Mouse (Mus musculus) megakaryocyte, embryonic 14.5 days (primary cell): Measurements from ENCODE around the gene Phactr1. TPM values are rescaled to one million over a fixed set of nuclear protein-coding genes. Genes with fewer than 3 reads are reported as not detected.

Experiments
- H3K27me3 ChIP-seq: replicated peaks from 2 replicates; pipeline ENCODE3; 2012; ENCODE audit warnings: inconsistent platforms
- H3K36me3 ChIP-seq: replicated peaks from 2 replicates; pipeline ENCODE3; 2012; ENCODE audit warnings: low read length, inconsistent platforms, mixed read lengths
- H3K4me1 ChIP-seq: 2 replicates; pipeline ENCODE4 v1.6.1; 2012; ENCODE audit warnings: inconsistent platforms
- H3K4me3 ChIP-seq: replicated peaks from 2 replicates; pipeline ENCODE3; 2012; ENCODE audit warnings: moderate library complexity, mild to moderate bottlenecking, inconsistent platforms
- H3K9me3 ChIP-seq: 2 replicates; pipeline ENCODE4 v1.6.1; 2012; ENCODE audit warnings: inconsistent platforms
- FLI1 ChIP-seq: IDR thresholded peaks from 2 replicates; pipeline ENCODE4 v1.6.1; 2012; ENCODE audit warnings: low read length, inconsistent platforms, mixed read lengths
- GATA1 ChIP-seq: IDR thresholded peaks from 3 replicates; pipeline ENCODE4 v1.6.1; 2012; ENCODE audit warnings: mixed read lengths, low read length, inconsistent platforms, borderline replicate concordance
- polyA plus RNA-seq: library from polyadenylated mRNA; stranded (reverse); fragments of >175 nt; gene quantifications from 2 replicates; pipeline ENCODE4 v1.2.3, GENCODE M21; 2012; ENCODE audit warnings: low replicate concordance; ENCODE audit not compliant: insufficient read depth

Gene Phactr1
- polyA plus RNA-seq, 1 experiment: 0.01 TPM

DNA sequence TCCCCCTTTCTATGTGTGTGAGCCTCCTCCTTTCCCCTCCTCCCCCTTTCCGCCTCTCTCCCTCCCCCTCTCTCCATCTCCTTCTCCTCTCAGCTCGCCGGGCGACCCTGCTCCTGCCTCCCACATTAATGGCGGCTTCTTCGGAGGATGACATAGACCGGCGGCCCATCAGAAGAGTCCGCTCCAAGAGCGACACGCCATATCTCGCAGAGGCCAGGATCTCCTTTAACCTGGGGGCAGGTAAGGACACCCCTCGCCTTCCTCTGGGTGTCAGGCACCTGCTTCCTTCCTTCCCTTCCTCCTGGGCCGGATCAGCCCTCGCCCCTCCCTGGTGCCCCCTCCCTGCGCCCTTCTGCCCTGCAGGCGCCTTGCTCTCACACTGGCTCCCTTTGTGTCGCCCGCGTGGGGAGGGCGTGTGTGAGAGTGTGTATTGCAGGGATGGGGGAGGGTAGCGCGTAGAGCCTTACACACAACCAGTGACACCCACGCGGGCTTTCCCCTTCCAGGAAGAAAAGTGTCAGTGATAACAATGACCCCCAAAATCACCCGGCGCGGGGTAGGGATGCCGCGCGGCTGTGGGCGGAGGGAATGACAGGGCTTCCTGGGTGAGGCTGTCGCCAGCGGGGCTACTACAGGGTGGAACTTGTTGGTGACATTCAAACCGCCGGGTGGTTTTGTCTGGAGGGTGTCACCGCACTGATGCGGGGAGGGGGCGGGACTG, 29.3 kb downstream of the Phactr1 start:
- Histone ChIP-seq H3K4me1 (peaks cover 4% of the 10 kb centered on the region; the same call in 1 of the 2 replicates), H3K9me3 (peaks cover 14% of the 10 kb centered on the region; the same call in 1 of the 2 replicates), H3K36me3 (no peaks in the 10 kb centered on the region), H3K27me3 (peaks cover 22% of the 10 kb centered on the region), H3K4me3 (peak overlapping the region; percentile 33)
- TF ChIP-seq GATA1 (no peak), FLI1 (no peak)

DNA sequence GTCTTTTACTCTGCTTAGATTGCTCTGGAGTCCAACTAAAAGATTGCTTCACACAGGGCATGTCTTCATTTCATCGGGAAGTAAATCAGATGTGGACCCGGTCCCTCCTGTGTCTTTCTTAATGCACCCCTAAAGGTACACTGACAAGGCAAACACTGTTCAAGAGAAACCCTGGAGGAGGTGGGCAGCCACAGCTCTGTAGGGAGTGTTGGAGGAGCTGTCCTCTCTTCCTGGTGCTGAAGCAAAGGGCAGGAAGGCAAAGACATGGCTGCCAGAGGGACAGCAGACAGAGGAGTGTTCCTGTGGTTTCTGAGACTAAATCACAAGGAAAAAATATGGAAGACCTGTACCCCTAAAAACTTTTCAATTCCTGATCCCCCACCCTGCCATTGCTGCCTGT, 31.1 kb downstream of the Phactr1 start:
- H3K4me1 ChIP-seq: peaks cover 4% of the 10 kb centered on the region; the same call in 1 of the 2 replicates
- peaks cover 10% of the 10 kb centered on the region; the same call in 1 of the 2 replicates for H3K9me3 ChIP-seq
- no peak for TF ChIP-seq FLI1
- TF ChIP-seq GATA1: no peak
- no peaks in the 10 kb centered on the region for H3K36me3 ChIP-seq
- no peak overlapping the region for H3K4me3 ChIP-seq
- peaks cover 22% of the 10 kb centered on the region for H3K27me3 ChIP-seq

DNA sequence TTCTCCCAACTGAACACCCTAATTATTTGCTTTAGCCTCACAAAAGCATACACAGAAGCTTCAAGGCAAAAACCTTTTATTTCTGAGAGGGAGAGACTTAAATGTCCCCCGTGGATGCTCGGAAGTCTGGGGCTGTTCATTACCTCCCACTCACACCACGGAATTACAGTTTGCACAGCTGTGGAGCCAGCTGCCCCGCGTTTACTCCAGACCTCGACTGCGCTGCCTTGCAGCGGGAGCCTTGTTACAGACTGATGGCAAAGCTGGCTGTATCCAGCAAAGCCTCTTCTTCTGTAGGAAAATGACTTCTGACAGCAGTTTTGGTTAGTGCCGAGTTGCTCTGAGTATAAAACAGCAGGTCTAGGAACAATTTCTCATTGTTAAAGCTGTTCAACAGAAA, 39.0 kb downstream of the Phactr1 start:
- TF ChIP-seq FLI1 (no peak), GATA1 (no peak)
- H3K9me3 ChIP-seq: no peaks in the 10 kb centered on the region

DNA sequence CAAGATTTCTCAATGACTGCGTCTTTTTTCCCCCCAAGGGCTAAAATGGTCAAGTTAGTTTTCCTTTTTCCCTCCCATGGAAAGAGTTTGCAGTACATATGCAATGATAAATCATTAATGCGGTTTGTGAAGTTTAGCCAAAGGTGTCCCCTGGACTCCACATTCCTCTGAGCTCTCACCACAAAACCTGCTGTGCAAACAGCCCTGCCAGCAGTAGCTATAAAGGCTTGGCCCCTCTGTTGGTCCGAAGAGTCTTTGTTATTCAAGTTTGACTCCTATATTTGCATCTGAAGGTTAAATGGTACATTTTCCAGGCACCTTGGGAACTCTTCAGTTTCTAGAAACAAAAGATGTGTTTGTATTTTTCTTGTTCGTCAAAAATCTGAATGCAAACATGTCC, 39.7 kb downstream of the Phactr1 start:
- Histone ChIP-seq H3K9me3 (no peaks in the 10 kb centered on the region), H3K36me3 (no peaks in the 10 kb centered on the region), H3K4me3 (no peak overlapping the region), H3K27me3 (no peaks in the 10 kb centered on the region), H3K4me1 (no peaks in the 10 kb centered on the region)
- TF ChIP-seq FLI1 (no peak), GATA1 (no peak)

More for the DNA sequence above, 39.0 kb downstream of the Phactr1 start:
- Histone ChIP-seq H3K36me3 (no peaks in the 10 kb centered on the region), H3K27me3 (no peaks in the 10 kb centered on the region), H3K4me1 (no peaks in the 10 kb centered on the region), H3K4me3 (no peak overlapping the region)

DNA sequence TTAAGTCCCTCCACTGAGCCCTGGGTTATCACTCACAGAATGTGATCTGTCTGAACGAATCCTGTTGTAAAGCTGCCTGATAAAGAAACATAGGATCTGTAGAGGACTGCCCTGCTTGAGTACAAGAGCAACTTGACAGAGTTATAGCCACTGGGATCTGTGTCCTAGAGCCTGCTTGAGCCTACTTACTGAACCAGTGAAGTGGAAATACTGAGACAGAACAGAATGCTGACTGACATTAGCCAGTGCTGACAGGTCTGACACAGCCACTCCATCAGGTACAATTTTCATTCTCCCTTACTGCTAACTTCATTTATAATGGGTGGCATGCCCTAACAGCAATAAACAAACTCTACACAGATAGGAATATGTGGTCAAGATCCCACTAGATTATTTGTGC, 40.2 kb downstream of the Phactr1 start:
- Histone ChIP-seq H3K27me3 (no peaks in the 10 kb centered on the region), H3K4me3 (no peak overlapping the region), H3K4me1 (no peaks in the 10 kb centered on the region), H3K9me3 (no peaks in the 10 kb centered on the region), H3K36me3 (no peaks in the 10 kb centered on the region)
- TF ChIP-seq FLI1: no peak
- TF ChIP-seq GATA1: no peak

DNA sequence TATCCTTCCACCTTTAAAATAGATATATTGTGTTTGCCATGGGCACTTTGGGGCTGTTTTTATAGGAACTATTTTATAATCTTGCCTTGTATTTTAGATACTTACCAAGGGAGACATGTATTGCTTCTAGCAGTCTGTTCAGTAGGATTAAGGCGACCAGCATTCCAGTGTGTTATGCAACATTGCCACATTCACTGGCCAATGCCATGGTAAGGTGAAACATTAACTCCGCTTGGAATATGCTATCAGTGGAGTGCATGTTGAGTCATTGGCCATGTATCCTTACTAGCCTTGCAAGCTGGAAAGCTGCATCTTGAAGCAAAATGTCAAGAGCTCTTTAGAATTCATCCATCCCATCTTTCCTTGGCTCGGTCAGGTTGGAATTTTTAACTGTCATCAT, 43.6 kb downstream of the Phactr1 start:
- Histone ChIP-seq H3K27me3 (no peaks in the 10 kb centered on the region), H3K4me3 (no peak overlapping the region), H3K9me3 (peaks cover 4% of the 10 kb centered on the region; the same call in 1 of the 2 replicates), H3K4me1 (no peaks in the 10 kb centered on the region), H3K36me3 (no peaks in the 10 kb centered on the region)
- TF ChIP-seq GATA1 (no peak), FLI1 (no peak)

DNA sequence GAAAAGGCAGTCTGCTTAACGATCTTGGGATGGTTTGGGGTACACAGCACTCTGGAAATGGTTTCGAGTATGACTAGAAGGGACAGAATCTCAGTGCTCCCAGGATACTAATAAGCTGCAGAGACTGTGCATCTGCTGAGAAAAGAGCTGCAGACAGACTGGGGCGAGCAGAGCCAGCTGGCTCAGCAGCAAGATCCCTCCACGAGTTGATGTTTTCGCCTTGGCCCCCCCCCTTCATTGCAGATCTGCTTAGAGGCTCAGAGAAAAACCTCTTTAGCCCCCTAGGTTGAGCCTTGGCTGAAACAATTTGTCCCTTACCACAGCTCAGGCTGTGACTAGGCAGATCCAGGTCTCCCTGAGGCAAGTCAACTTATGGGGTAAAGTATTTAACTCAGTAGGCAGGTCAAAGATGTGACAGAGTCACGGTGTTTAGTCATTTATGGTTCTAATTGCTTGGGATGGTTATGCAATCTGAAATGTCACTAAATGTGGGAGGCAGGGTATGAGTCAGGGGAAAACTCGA, 45.3 kb downstream of the Phactr1 start:
- TF ChIP-seq FLI1 (no peak), GATA1 (no peak)
- Histone ChIP-seq H3K27me3 (no peaks in the 10 kb centered on the region), H3K36me3 (no peaks in the 10 kb centered on the region), H3K4me1 (no peaks in the 10 kb centered on the region), H3K4me3 (no peak overlapping the region), H3K9me3 (peaks cover 4% of the 10 kb centered on the region; the same call in 1 of the 2 replicates)

DNA sequence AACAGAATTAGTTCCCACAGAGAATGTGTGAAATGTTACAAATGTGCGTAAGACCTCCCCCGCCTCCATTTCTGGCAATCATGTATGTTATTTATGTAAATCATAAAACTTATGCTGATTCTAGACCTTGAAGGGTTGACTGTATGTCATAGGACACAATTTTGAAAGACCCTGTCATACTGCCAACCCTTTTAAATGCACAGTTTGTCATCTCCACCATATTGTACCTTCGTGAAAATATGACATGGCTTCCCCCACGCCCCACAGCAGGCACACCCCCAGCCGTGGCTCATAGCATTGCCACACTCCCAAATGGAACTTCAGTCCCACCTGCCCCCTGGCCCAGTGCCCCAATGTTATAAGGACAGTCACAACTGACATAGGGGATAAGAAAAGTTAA, 57.1 kb downstream of the Phactr1 start:
- no peak overlapping the region for H3K4me3 ChIP-seq
- no peaks in the 10 kb centered on the region for H3K4me1 ChIP-seq
- no peak for TF ChIP-seq GATA1
- no peak for TF ChIP-seq FLI1
- H3K36me3 ChIP-seq: no peaks in the 10 kb centered on the region
- H3K9me3 ChIP-seq: no peaks in the 10 kb centered on the region
- H3K27me3 ChIP-seq: no peaks in the 10 kb centered on the region

DNA sequence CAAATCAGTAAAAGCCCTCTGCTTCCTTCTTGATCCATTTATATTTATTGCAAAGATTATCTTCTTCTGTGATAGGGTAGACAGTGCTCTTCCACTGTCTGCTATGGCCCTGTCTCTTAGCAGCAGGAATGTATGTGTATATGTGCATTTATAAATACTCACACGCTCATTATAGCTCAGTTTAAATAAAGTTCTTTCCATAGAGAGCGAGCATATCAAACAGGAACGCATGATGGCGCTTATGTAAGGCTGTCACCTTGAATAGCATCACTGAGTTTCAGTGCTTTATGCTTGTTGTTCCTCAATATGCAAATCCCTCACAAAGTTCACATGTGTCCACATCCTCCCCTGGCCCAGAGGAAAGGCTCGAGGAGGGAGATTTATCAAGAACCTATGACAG, 57.7 kb downstream of the Phactr1 start:
- Histone ChIP-seq H3K27me3 (no peaks in the 10 kb centered on the region), H3K36me3 (no peaks in the 10 kb centered on the region)
- TF ChIP-seq FLI1 (no peak), GATA1 (no peak)

DNA sequence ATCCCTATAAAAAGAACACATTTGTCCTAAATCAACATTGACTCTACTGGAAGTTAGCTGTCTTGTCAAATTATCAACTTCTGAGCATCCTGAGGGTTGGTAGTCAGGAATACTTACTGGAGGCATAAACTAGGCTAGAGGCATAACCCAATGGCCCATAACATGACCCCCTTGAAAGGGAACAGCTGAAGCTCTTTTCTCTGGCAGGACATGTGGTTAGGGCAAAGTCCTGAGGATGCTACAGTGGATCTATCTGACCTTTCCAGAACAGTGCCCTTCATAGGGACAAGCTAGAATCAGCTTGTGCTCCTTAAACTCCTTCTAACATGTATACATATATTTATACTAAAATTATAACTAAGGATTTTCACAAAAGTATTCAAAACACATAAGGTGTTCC, 61.8 kb downstream of the Phactr1 start:
- H3K9me3 ChIP-seq: no peaks in the 10 kb centered on the region
- no peak overlapping the region for H3K4me3 ChIP-seq
- no peaks in the 10 kb centered on the region for H3K27me3 ChIP-seq
- TF ChIP-seq FLI1 (no peak), GATA1 (no peak)
- H3K36me3 ChIP-seq: no peaks in the 10 kb centered on the region
- no peaks in the 10 kb centered on the region for H3K4me1 ChIP-seq

More for the DNA sequence above, 57.7 kb downstream of the Phactr1 start:
- no peaks in the 10 kb centered on the region for H3K9me3 ChIP-seq
- no peaks in the 10 kb centered on the region for H3K4me1 ChIP-seq
- H3K4me3 ChIP-seq: no peak overlapping the region
